Mouse (Mus musculus): ENCODE measurements at regions not wholly inside any gene's neighbourhood (a gene's known extent, or its start where the extent isn't known, plus 50 kb on each side); places are given as distances from the start of the nearest gene placed in this dataset.

- no peak overlapping the region for H3K27ac ChIP-seq
- H3K27me3 ChIP-seq = no peaks in the 10 kb centered on the region
- H3K9me3 ChIP-seq = no peaks in the 10 kb centered on the region
- WGBS = 56% methylated on average over 3 of the region's 3 CpGs
- H3K36me3 ChIP-seq = no peaks in the 10 kb centered on the region
- H3K9ac ChIP-seq (replicated peaks) = no peak overlapping the region
- no peaks in the 10 kb centered on the region for H3K4me1 ChIP-seq (replicated peaks)
- no peak for ATAC-seq
- no peak overlapping the region for H3K4me2 ChIP-seq (replicated peaks)
- no peak overlapping the region for H3K4me3 ChIP-seq (replicated peaks)
Measured at GRCm38 (mm10) chr11:38224300-38224699, 988.5 kb upstream of the Tenm2 start.

GRCm38 (mm10) chr11:38203347-38203746 is 967.6 kb upstream of the Tenm2 start:
- H3K4me2 ChIP-seq (replicated peaks) = no peak overlapping the region
- no peaks in the 10 kb centered on the region for H3K4me1 ChIP-seq (replicated peaks)
- 24% methylated on average over 2 of the region's 2 CpGs for whole genome bisulfite sequencing
- no peaks in the 10 kb centered on the region for H3K9me3 ChIP-seq
- H3K9ac ChIP-seq (replicated peaks) = no peak overlapping the region
- H3K27me3 ChIP-seq = no peaks in the 10 kb centered on the region
- no peak overlapping the region for H3K27ac ChIP-seq
- H3K4me3 ChIP-seq (replicated peaks) = no peak overlapping the region
- no peaks in the 10 kb centered on the region for H3K36me3 ChIP-seq
- ATAC-seq = no peak

- 84% methylated on average over 3 of the region's 3 CpGs for WGBS
- H3K9me3 ChIP-seq = no peaks in the 10 kb centered on the region
- H3K4me3 ChIP-seq (replicated peaks) = no peak overlapping the region
- H3K4me1 ChIP-seq (replicated peaks) = no peaks in the 10 kb centered on the region
- H3K9ac ChIP-seq (replicated peaks) = no peak overlapping the region
- no peak for ATAC-seq
- no peaks in the 10 kb centered on the region for H3K27me3 ChIP-seq
- H3K27ac ChIP-seq = no peak overlapping the region
- no peaks in the 10 kb centered on the region for H3K36me3 ChIP-seq
- H3K4me2 ChIP-seq (replicated peaks) = no peak overlapping the region
Measured at GRCm38 (mm10) chr11:38201136-38201741, 965.5 kb upstream of the Tenm2 start.

GRCm38 (mm10) chr11:38193719-38194118 is 958.0 kb upstream of the Tenm2 start:
- 0 out of 2 replicates have a peak overlapping the region, but pooled peaks have one; percentile 39 for H3K27ac ChIP-seq
- H3K4me2 ChIP-seq (replicated peaks) = no peak overlapping the region
- WGBS = 45% methylated on average over 5 of the region's 5 CpGs
- H3K9ac ChIP-seq (replicated peaks) = no peak overlapping the region
- H3K9me3 ChIP-seq = no peaks in the 10 kb centered on the region
- ATAC-seq = no peak
- no peaks in the 10 kb centered on the region for H3K36me3 ChIP-seq
- H3K27me3 ChIP-seq = no peaks in the 10 kb centered on the region
- H3K4me1 ChIP-seq (replicated peaks) = peaks cover 4% of the 10 kb centered on the region; the same call in 1 of the 2 replicates
- H3K4me3 ChIP-seq (replicated peaks) = no peak overlapping the region

- Histone ChIP-seq H3K36me3 (no peaks in the 10 kb centered on the region), H3K27ac (no peak overlapping the region), H3K27me3 (no peaks in the 10 kb centered on the region), H3K9me3 (no peaks in the 10 kb centered on the region), H3K4me3 (replicated peaks) (no peak overlapping the region), H3K4me1 (replicated peaks) (peaks cover 4% of the 10 kb centered on the region; the same call in 1 of the 2 replicates), H3K4me2 (replicated peaks) (no peak overlapping the region), H3K9ac (replicated peaks) (no peak overlapping the region)
- ATAC-seq = no peak
- WGBS = 68% methylated on average over 2 of the region's 2 CpGs
Measured at GRCm38 (mm10) chr11:38191895-38192547, 956.3 kb upstream of the Tenm2 start.

DNA sequence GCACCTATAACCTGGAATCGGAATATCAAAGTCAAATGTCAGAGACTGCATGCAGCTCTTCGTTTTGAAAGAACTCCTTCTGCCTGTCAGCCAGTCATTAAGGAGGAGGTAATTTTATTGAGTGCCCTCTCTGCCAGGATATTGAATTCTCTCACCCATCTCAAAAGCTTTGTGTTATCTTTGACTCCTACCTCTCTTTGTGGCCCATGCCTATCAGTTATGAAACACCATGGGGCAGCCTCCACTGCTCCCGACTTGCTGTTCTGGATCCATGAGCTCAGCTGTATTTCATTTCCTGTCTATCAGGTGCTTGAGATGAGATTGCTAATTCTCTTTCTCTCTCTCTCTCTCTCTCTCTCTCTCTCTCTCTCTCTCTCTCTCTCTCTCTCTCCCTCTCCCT is 955.7 kb upstream of the Tenm2 start:
- Histone ChIP-seq H3K4me3 (replicated peaks) (no peak overlapping the region), H3K4me1 (replicated peaks) (peaks cover 4% of the 10 kb centered on the region; the same call in 1 of the 2 replicates), H3K9ac (replicated peaks) (no peak overlapping the region), H3K27ac (peak overlapping the region; percentile 16; the same call in 1 of the 2 replicates), H3K4me2 (replicated peaks) (no peak overlapping the region), H3K36me3 (no peaks in the 10 kb centered on the region), H3K9me3 (no peaks in the 10 kb centered on the region), H3K27me3 (no peaks in the 10 kb centered on the region)
- WGBS = 56% methylated on average over 3 of the region's 3 CpGs
- no peak for ATAC-seq

DNA sequence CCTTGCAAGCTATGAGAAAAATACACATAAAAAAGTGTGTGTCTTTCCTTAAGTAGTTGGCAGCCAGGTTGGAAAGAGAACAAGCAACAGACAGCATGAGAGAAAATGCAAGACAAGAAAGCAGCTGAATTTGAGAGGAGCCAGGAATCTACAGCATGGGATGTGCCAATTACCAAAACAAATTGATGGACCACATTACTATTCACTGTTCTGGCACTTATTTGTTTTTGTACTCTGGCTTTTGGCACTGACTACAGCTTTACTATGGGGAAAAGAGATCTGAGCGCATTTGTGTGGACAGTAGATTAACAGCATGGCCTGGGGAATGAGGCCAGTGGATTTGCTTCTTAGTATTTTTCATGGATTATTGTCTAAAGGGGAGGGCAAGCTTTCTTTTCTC is 935.0 kb upstream of the Tenm2 start:
- Histone ChIP-seq H3K36me3 (no peaks in the 10 kb centered on the region), H3K27ac (no peak overlapping the region)
- WGBS = 48% methylated on average over 1 of the region's 1 CpGs

DNA sequence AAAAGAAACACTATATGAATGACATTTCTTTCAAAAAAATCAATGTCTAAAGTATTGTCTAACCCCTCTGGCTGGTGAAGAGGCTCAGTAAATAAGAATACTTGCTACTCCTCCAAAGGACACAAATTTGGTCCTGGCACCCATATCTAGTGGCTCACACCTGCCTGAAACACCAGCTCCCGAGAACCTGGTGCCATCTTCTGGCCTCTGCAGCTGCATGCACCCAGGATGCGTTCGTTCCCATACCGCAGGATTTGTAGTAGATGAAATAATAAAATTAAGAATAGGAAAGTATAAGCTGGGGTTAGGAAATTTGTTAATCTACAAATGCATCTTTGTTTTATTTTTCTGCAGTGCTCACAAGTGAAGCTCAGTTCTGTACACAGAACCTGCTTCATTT is 922.5 kb upstream of the Tenm2 start:
- ATAC-seq = no peak

More for the DNA sequence above, 935.0 kb upstream of the Tenm2 start:
- H3K4me2 ChIP-seq (replicated peaks) = no peak overlapping the region
- H3K9ac ChIP-seq (replicated peaks) = no peak overlapping the region
- no peak overlapping the region for H3K4me3 ChIP-seq (replicated peaks)
- H3K4me1 ChIP-seq (replicated peaks) = 0 out of 2 replicates have a peak, but pooled peaks cover 3% of the 10 kb centered on the region
- no peak for ATAC-seq
- no peaks in the 10 kb centered on the region for H3K27me3 ChIP-seq
- H3K9me3 ChIP-seq = no peaks in the 10 kb centered on the region

DNA sequence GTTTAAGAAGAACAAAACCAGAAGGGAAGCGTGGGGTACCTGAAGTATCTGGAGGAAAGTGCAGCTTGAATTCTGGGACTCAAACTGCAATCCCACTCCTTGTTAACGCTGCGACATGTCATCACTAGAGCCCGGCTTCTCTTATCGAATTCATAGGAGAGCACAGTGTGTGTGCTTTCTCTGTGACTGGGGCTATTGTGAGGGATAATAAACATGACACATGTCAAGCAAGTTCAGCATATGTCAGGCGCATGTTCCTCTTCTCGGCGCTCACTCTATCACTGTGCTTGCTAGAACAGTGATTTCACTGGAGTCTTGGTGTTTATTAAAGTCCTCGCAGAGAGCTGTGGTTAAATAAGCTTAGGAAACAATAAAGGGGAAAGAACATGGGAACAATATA is 921.2 kb upstream of the Tenm2 start:
- no peaks in the 10 kb centered on the region for H3K4me1 ChIP-seq (replicated peaks)
- H3K9ac ChIP-seq (replicated peaks) = no peak overlapping the region
- WGBS = 74% methylated on average over 9 of the region's 9 CpGs
- ATAC-seq = no peak
- no peaks in the 10 kb centered on the region for H3K9me3 ChIP-seq
- no peak overlapping the region for H3K4me2 ChIP-seq (replicated peaks)
- H3K27ac ChIP-seq = no peak overlapping the region
- H3K27me3 ChIP-seq = no peaks in the 10 kb centered on the region
- H3K36me3 ChIP-seq = no peaks in the 10 kb centered on the region
- no peak overlapping the region for H3K4me3 ChIP-seq (replicated peaks)

More for the DNA sequence above, 922.5 kb upstream of the Tenm2 start:
- Histone ChIP-seq H3K36me3 (no peaks in the 10 kb centered on the region), H3K27ac (no peak overlapping the region), H3K4me1 (replicated peaks) (no peaks in the 10 kb centered on the region), H3K27me3 (no peaks in the 10 kb centered on the region), H3K4me2 (replicated peaks) (no peak overlapping the region), H3K9me3 (no peaks in the 10 kb centered on the region), H3K4me3 (replicated peaks) (no peak overlapping the region), H3K9ac (replicated peaks) (no peak overlapping the region)
- 92% methylated on average over 4 of the region's 4 CpGs for WGBS

GRCm38 (mm10) chr11:38155706-38156105 is 919.9 kb upstream of the Tenm2 start:
- H3K9me3 ChIP-seq = no peaks in the 10 kb centered on the region
- no peak overlapping the region for H3K27ac ChIP-seq
- H3K4me3 ChIP-seq (replicated peaks) = no peak overlapping the region
- H3K27me3 ChIP-seq = no peaks in the 10 kb centered on the region
- no peaks in the 10 kb centered on the region for H3K36me3 ChIP-seq
- no peak for ATAC-seq
- WGBS = 94% methylated on average over 2 of the region's 2 CpGs
- H3K9ac ChIP-seq (replicated peaks) = no peak overlapping the region
- no peak overlapping the region for H3K4me2 ChIP-seq (replicated peaks)
- H3K4me1 ChIP-seq (replicated peaks) = no peaks in the 10 kb centered on the region

- whole genome bisulfite sequencing = 92% methylated on average over 2 of the region's 2 CpGs
- Histone ChIP-seq H3K4me2 (replicated peaks) (no peak overlapping the region), H3K9me3 (no peaks in the 10 kb centered on the region), H3K4me1 (replicated peaks) (no peaks in the 10 kb centered on the region), H3K27ac (no peak overlapping the region), H3K27me3 (no peaks in the 10 kb centered on the region), H3K9ac (replicated peaks) (no peak overlapping the region), H3K4me3 (replicated peaks) (no peak overlapping the region), H3K36me3 (no peaks in the 10 kb centered on the region)
- ATAC-seq = no peak
Measured at GRCm38 (mm10) chr11:38143436-38143835, 907.7 kb upstream of the Tenm2 start.

- ATAC-seq = no peak
- Histone ChIP-seq H3K27me3 (no peaks in the 10 kb centered on the region), H3K4me2 (replicated peaks) (no peak overlapping the region), H3K27ac (no peak overlapping the region), H3K9ac (replicated peaks) (no peak overlapping the region), H3K36me3 (no peaks in the 10 kb centered on the region), H3K9me3 (no peaks in the 10 kb centered on the region), H3K4me1 (replicated peaks) (peaks cover 5% of the 10 kb centered on the region; the same call in 1 of the 2 replicates), H3K4me3 (replicated peaks) (no peak overlapping the region)
Measured at GRCm38 (mm10) chr11:38128851-38129250, 893.1 kb upstream of the Tenm2 start.
